Mouse (Mus musculus): ENCODE results near the gene Olfr550.
"Not testable (repeated sequence)": the region's sequence is repeated elsewhere in the genome, so short reads cannot be mapped to it uniquely, and the experiment has no call there.

Olfr550 gene

GRCm38 (mm10) chr7:102571142-102571541 is at the start of gene Olfr550:
Olfr550 (plus strand) TSS chr7:102571442.
- DNase-seq (ENCODE audit: low read depth, low spot score): no peak

GRCm38 (mm10) chr7:102529052-102529451 is 42.2 kb upstream of the Olfr550 start:
- no peak for DNase-seq (ENCODE audit: low read depth, low spot score)

- no peak for DNase-seq (ENCODE audit: low read depth, low spot score)
These were observed 36.8 kb upstream of the Olfr550 start, which contains the start of gene Olfr547 for GRCm38 (mm10) chr7:102534449-102534848. Olfr547 (plus strand) TSS chr7:102534749.

- DNase-seq (ENCODE audit: low read depth, low spot score): no peak
These were observed 30.6 kb upstream of the Olfr550 start, which contains the start of gene Olfr548-ps1 for GRCm38 (mm10) chr7:102540596-102540995. Olfr548-ps1 (plus strand) TSS chr7:102540896.

- DNase-seq (ENCODE audit: low read depth, low spot score): no peak
These were observed 30.0 kb upstream of the Olfr550 start for GRCm38 (mm10) chr7:102541251-102541650.

- no peak for DNase-seq (ENCODE audit: low read depth, low spot score)
These were observed 21.7 kb upstream of the Olfr550 start, which contains the start of gene Olfr549 for GRCm38 (mm10) chr7:102549570-102549969. Olfr549 (plus strand) TSS chr7:102549870.

- no peak for DNase-seq (ENCODE audit: low read depth, low spot score)
These were observed 18.0 kb upstream of the Olfr550 start for GRCm38 (mm10) chr7:102553279-102553678.

- peak; percentile 64 for DNase-seq (ENCODE audit: low read depth, low spot score)
These were observed 5.9 kb upstream of the Olfr550 start, which contains the start of gene Trim21 for GRCm38 (mm10) chr7:102564999-102565997. Trim21 (minus strand) TSS chr7:102565486.

GRCm38 (mm10) chr7:102566219-102566618 is 5.0 kb upstream of the Olfr550 start:
- no peak for DNase-seq (ENCODE audit: low read depth, low spot score)

- no peak for DNase-seq (ENCODE audit: low read depth, low spot score)
These were observed 2.1 kb downstream of the Olfr550 start for GRCm38 (mm10) chr7:102573174-102573830.

- no peak for DNase-seq (ENCODE audit: low read depth, low spot score)
These were observed 4.8 kb downstream of the Olfr550 start for GRCm38 (mm10) chr7:102575998-102576397.

GRCm38 (mm10) chr7:102591786-102592185 is 20.5 kb downstream of the Olfr550 start, which contains the start of gene Olfr551:
Olfr551 (minus strand) TSS chr7:102591886.
- DNase-seq (ENCODE audit: low read depth, low spot score): no peak

GRCm38 (mm10) chr7:102597378-102598031 is 26.3 kb downstream of the Olfr550 start, which contains the start of gene Olfr552:
Olfr552 (plus strand) TSS chr7:102597770.
- DNase-seq (ENCODE audit: low read depth, low spot score): no peak

GRCm38 (mm10) chr7:102618118-102618517 is 46.9 kb downstream of the Olfr550 start, which contains the start of gene Olfr553:
Olfr553 (minus strand) TSS chr7:102618218.
- no peak for DNase-seq (ENCODE audit: low read depth, low spot score)

GRCm38 (mm10) chr7:102619608-102620007 is 48.4 kb downstream of the Olfr550 start:
- no peak for DNase-seq (ENCODE audit: low read depth, low spot score)

- DNase-seq (ENCODE audit: low read depth, low spot score): not testable (repeated sequence)
These were observed 49.1 kb downstream of the Olfr550 start for GRCm38 (mm10) chr7:102620368-102620767.

All from forelimb bud, embryonic 11.5 days (tissue).